Mouse (Mus musculus): Measurements from ENCODE around the gene 3110070M22Rik.
"Not testable (repeated sequence)": the region's sequence is repeated elsewhere in the genome, so short reads cannot be mapped to it uniquely, and the experiment has no call there.

Gene 3110070M22Rik

DNA sequence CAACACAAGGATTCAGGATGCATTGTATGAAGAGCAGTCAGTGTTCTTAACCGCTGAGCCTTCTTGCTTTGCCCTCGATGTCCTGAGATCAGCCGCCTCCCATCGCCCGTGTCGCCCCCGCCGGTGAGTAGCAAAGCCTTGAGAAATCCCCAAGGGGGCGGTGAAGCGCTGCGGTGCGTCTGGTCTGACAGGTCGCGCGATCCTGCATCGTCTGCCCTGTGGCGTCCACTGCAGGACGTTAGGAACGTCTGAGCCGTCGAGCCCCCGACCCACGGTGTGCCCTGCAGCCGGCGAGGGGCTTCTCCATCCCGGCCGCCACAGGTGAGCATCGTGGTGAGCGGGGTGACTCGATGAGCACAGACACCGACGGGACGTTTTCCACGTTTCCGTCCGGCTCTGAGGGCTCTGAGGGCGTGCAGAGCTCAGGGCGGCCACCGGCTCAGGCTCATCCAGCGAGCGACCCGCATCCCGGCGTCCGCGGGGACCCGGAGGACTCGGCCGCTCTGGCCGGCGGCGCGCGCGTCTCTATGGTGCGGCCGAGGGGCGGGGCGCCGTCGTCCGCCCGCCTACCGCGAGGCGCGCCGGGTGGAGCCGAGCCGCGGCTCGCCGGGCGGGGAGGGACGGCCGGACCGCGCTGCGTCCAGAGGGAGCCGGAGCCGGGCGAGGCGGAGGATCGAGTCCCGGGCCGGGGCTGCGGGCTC is at the start of gene 3110070M22Rik, which contains the start of gene Tmem267:
Gene 3110070M22Rik (minus strand): TSS at position 504 of the 701 bp plus-strand sequence.
Gene Tmem267 (plus strand): TSS at position 160 of the 701 bp plus-strand sequence.
- DNase-seq (ENCODE audit: low spot score), result peak; percentile 95

DNA sequence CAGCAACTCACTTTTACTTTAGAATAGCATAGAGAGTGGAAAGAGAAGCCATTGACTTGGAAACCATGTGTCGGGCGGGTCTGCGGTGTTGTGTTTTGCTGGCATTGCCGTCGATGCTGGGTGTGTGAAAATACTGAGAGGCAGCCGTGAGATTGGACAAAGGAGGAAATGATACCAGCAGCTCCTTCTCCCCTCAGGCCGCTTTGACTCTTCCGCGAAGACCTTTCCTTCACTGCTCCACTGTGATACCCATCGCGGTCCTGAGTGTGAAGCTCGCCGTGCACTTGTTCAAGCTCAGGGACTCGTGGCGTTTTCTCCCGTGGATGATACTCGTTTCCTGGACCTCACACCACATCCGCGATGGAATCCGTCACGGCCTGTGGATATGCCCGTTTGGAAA is 6.8 kb upstream of the 3110070M22Rik start:
- not testable (repeated sequence) for DNase-seq (ENCODE audit: low spot score)

DNA sequence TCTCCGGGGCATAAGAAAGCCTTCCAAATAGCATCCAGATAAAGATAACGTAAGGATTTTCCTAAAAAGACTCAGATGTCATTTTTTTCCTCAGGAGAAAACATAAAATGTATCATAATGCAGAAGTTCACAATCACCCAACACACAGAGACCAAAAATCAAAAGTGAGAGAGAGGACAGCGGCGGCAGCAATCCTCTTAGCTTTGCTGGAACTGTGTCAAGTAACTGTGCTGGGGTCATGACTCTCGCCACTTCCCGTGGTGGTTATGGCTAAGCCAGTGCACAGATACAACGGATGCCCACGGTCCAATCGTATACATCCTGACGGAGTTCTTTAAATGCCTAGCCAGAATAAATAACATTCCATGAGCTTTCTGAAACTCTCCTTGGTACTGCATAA is 3.9 kb upstream of the 3110070M22Rik start:
- DNase-seq (ENCODE audit: low spot score), result peak; percentile 32

DNA sequence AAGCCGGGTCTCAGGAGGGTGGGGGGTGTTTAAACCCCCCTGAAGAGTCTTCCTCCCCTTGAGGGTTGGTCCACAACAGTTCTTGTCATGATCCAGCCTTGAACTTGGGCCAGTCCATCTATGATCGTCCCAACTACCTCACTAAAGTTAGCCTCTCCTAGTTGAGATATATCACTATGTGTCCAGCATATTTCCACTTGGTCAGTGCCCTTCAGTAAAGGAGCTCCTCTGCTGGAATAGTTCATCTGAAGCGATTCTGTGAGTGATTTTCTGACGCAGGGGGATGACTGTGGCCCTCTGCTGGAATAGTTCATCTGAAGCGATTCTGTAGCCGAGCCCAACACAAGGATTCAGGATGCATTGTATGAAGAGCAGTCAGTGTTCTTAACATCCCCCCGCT is 829 bp downstream of the 3110070M22Rik start:
- DNase-seq (ENCODE audit: low spot score), result peak; percentile 40

DNA sequence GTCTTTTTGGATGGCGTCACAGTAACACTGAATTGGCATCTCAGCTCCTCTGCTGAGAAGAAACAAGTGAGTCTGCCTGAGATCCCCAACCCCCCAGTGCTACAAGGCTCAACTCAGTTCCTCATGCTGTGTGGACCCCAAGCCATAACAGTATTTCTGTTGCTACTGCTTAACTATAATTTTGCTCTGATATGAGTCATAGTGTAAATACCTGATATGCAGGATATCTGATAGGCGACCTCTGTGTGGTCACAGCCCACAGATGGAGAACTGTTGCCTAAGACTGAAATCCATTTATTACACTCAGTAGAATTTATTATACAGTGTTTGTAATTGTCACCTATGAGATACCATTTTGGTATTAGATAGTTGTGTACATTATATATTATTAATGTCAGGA is 10.4 kb downstream of the 3110070M22Rik start:
- DNase-seq (ENCODE audit: low spot score), result no peak

DNA sequence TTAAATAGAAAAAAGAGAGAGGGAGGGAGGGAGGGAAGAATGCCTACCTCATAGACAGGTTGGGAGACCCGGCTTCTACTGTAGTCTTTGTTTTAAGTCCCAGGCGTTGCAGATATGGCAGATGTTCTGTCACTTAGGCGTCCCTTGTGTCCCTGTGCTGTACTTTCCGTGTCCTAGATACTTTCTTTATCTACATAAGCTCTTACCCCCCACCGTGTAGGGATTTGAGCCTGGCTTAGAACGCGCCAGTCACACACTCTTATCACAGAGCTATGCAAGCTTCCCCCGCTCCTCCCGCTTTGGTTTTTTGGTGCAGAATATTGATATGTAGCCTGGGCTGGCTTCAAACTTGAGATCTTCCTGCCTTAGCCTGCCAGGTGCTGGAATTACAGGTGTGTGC is 11.6 kb downstream of the 3110070M22Rik start:
- no peak for DNase-seq (ENCODE audit: low spot score)

DNA sequence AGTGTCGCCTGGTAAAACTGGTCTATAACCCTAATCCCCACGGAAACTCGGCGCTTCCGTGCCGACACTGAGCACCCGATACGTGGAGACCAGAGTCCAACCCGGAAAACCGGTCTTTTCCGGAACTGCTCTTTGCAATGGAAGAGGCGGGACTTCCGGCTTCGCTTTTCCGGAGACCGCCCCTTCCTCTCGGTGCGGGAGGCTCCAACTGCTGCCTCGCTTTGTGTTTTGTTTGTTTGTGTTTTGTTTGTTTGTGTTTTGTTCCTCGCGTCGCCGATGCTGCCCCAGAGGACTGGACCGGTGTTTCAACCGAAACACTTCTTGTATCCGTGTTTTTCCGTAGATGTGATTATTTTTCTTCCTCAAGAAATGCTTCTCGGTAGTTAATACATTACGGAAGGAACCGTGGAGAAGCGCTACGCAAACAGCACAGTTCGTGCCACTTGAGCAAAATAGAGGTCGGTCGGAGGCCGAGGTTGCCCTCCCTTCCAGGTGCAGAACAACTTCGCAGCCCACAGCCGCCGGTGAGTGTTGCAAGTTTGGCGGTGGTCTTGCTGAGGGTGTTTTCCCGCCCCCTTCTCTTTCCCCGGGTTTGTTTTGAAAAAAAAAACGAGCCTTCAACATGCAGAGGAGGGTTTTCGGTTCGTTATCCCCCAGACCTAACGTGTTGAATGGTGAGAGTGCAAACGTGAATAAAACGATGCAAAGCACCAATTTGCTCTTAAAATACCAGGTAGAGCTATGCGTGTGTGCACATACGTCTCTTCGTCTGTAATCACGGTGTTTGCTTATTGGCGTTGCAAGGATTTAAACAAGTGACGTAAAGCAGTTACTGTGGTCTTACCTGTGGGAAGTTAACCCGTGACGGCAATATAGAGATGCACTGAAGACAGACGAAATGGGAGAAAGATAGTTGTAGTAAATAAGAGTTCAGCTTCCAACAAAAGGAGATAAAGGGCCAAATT is 25.3 kb downstream of the 3110070M22Rik start, which contains the start of gene 4833420G17Rik:
Gene 4833420G17Rik (plus strand): TSS at position 173 of the 965 bp plus-strand sequence.
- DNase-seq (ENCODE audit: low spot score), result peak; percentile 95

DNA sequence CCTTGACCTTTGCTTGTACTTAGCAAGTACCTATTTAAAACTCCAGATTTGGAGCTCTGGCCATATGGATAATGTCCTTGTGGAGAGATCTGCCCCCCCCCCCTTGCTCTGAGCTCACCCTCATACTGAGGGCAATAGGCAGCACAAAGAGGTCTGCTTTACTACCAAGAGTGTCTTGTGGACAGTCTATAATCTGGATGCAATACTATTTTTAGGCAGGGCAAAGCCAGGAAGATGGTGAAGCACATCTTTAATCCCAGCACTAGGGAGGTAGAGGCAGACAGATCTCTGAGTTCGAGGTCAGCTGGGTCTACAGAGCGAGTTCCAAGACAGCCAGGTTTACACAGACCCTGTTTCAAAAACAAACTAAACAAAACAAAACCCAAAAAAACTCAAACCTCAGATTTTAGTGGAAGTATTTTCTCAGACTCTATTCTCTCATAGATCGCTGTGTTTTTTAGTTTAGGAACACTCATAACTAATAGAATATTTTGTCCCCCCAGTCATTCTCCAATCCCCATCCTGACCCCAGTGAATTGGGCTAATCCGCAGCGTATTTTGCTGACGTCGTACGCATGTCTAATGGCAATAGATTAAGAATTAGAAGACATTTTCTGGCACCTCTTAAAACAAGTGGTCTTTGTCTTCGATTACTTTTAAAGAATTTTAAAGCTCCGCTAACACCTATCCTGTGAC is 26.1 kb downstream of the 3110070M22Rik start:
- DNase-seq (ENCODE audit: low spot score), result peak; percentile 45

DNA sequence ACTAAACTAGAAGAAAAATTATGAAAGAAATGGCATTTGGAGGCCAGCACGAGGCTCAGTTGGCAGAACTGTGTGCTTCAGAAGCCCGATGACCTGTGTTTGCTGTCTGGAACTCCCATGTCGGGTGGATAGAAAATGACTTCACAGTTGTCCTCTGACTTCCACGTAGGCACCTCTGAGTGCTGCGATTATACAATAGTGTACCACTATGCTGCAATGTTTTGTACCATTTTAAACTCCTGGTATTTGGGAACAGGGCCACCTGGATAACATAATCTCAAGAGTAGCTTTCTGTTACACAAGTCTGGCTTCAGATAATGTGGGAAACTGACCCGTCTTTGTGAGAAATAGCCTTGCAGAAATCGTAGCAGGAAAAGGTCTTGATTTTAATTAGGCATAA is 31.8 kb downstream of the 3110070M22Rik start:
- DNase-seq (ENCODE audit: low spot score), result no peak

DNA sequence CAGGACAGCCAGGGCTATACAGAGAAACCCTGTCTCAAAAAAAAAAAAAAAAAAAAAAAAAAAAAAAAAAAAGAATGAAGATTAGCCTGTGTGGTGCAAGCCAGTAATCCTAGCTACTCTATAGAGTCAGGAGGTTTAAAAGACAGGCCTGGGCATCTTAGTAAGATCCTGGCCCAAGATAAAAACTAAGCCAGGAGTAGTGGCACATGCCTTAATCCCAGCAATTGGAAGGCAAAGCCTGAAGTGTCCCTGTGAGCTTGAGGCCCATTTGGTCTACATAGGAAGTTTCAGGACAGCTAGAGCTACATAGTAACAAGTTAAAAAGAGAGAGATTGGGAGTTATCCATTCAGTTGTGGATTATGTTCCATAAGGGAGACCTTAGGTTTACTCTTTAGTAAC is 33.1 kb downstream of the 3110070M22Rik start:
- DNase-seq (ENCODE audit: low spot score), result no peak

DNA sequence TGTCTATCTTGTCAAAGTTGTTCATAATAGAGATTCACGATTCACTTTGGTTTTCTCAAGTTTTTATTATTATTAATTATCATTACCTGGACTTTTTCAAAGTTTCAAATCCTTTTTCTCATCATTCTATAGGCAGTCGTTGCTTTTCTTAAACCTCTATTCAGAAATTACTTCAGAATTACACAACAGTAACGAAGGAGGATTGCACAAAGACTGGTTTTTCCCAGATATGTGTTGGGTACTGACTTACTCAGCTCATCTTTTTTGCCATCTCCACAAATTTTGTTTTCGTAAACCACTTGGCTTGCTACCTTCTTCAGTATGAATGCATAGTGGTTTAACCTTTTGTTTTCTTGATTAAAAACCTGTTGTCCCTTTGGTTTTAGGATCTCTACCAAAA is 34.6 kb downstream of the 3110070M22Rik start:
- no peak for DNase-seq (ENCODE audit: low spot score)

DNA sequence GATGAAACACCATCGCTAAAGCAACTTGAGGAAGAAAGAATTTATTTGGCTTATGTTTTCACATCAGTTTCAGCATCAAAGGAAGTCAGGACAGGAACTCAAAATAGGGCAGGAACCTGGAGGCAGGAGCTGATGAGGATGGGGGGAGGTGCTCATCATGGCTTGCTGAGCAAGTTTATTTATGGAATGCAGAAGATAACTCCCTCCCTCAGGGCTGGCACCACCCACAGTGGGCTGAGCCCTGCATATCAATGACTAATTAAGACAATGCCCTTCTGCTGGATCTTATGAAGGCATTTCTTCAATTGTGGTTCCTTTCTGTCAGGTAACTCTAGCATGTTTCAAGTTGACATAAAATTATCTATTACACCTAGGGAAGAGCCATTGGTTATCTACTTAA is 45.9 kb downstream of the 3110070M22Rik start:
- DNase-seq (ENCODE audit: low spot score), result no peak

All from MN1 (cell line).